Mouse (Mus musculus) testis, adult 2 months (tissue): ENCODE measurements around the gene Gfpt1.

ENCODE experiments used
- CTCF ChIP-seq: fragments of 200-500 bp; IDR thresholded peaks from 2 replicates; pipeline ENCODE4 v1.5.1; 2012; ENCODE audit warnings: low read depth, mild to moderate bottlenecking, inconsistent platforms, low read length, moderate library complexity; ENCODE audit not compliant: control insufficient read depth, insufficient read depth, insufficient replicate concordance
- POLR2A ChIP-seq: fragments of 200-500 bp; IDR thresholded peaks from 2 replicates; pipeline ENCODE4 v1.6.1; 2012; ENCODE audit warnings: low read depth, mild to moderate bottlenecking, inconsistent platforms, low read length, moderate library complexity; ENCODE audit not compliant: control insufficient read depth

DNA sequence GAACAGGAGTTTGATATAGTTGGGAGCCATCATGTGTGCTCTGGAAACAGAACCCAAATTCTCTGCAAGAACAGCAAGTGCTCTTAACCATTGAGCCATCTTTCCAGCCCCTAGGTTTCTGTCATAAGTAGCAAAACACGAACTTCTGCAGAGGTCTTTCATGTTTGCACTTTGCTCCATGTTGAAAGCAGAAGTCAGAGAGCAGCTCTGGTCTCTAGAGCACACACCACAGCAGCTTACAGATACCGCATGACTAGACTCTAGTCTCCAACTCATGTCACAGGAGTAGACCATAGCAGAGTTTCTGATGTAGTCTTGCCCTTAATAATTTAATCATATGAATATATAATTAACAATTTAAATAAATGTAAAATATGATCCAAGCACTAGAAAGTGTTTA lies 25.6 kb downstream of the Gfpt1 start:
- no peak for TF ChIP-seq POLR2A
- TF ChIP-seq CTCF: no peak
